Mouse (Mus musculus) bone marrow, adult 2 months (tissue): ENCODE data around the gene Ap4b1. TPM values are rescaled to one million over a fixed set of nuclear protein-coding genes. Genes with fewer than 3 reads are reported as not detected.
A peak's percentile ranks its signal among the peaks of the same experiment; 100 is the strongest.

Experiments
- H3K27ac ChIP-seq: fragments of 200-500 bp; 2 replicates; pipeline ENCODE4 v1.5.1; 2012; ENCODE audit warnings: low read depth, mild to moderate bottlenecking, control low read depth, inconsistent platforms, low read length; ENCODE audit not compliant: control insufficient read depth, poor library complexity, insufficient read depth
- H3K4me1 ChIP-seq: fragments of 200-500 bp; 2 replicates; pipeline ENCODE4 v1.6.1; 2011; ENCODE audit warnings: low read length; ENCODE audit not compliant: control insufficient read depth, insufficient read depth
- H3K4me3 ChIP-seq: fragments of 200-500 bp; replicated peaks from 2 replicates; pipeline ENCODE3; 2011; ENCODE audit warnings: mild to moderate bottlenecking, low read depth, low read length, control low read depth; ENCODE audit not compliant: control insufficient read depth
- CTCF ChIP-seq: fragments of 200-500 bp; IDR thresholded peaks from 2 replicates; pipeline ENCODE4 v1.5.1; 2011; ENCODE audit warnings: low read length, control low read depth; ENCODE audit not compliant: control insufficient read depth, insufficient read depth
- POLR2A ChIP-seq: fragments of 200-500 bp; IDR thresholded peaks from 2 replicates; pipeline ENCODE4 v1.6.1; 2011; ENCODE audit warnings: low read depth, mild to moderate bottlenecking, control low read depth, low read length, borderline replicate concordance; ENCODE audit not compliant: control insufficient read depth
- WGBS: fragments of 180-500 bp; shearing (Covaris S2); methylation state at CpG from one replicate; pipeline ENCODE4 v1.1.7; 2018; 5-methylcytosine and 5-hydroxymethylcytosine counted together
- polyA plus RNA-seq: library from polyadenylated mRNA; stranded (reverse); fragments of >200 nt; gene quantifications from 2 replicates; pipeline ENCODE4 v1.2.4, GENCODE M21; 2011; ENCODE audit warnings: low replicate concordance; ENCODE audit not compliant: missing spikeins, insufficient read depth, insufficient read length

Gene Ap4b1
- polyA plus RNA-seq, 1 experiment, result 34.2 TPM

DNA sequence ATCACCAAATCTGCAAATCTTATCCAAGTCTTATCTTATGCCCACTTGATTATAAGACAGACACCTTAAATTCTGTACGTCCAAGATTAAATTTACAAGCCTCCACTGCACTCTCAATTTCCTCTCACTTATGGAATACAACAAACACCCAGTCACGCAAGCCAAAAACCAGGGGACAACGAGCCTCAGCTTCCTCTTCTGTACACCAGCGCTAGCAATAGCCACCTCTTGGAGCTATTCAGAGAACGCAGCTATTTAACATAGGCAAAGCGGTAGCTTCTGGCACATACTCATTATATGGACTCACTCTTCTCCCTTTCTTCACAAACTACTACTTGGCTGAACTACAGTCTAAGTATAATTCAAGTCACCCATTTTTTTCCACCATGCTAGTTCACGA lies 30.1 kb upstream of the Ap4b1 start:
- Histone ChIP-seq H3K4me3 (no peak overlapping the region), H3K4me1 (peaks cover 11% of the 10 kb centered on the region), H3K27ac (no peak overlapping the region)
- 14% methylated on average over 7 of the region's 7 CpGs for WGBS
- TF ChIP-seq CTCF (no peak), POLR2A (no peak)

DNA sequence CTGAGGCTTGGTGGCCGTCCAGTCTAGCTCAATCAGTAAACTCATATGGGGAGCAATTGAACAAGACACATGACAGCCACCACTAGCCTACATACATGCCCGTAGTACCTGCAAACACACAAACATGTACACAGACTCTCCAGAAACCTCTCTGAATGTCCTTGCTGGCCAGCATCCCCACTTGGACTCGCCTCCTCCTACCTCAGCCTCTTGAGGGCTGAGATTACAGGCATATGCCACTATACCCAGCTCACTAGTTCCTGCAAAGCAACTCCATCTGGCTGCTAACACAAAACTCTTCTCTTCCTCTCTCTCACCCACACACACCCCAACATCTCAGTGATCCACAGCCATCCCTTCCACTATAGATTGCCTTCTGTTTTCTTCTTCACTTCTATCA lies 29.0 kb upstream of the Ap4b1 start:
- Histone ChIP-seq H3K4me3 (no peak overlapping the region), H3K4me1 (peaks cover 9% of the 10 kb centered on the region), H3K27ac (no peak overlapping the region)
- TF ChIP-seq POLR2A (no peak), CTCF (no peak)
- WGBS, result 79% methylated on average over 3 of the region's 3 CpGs

DNA sequence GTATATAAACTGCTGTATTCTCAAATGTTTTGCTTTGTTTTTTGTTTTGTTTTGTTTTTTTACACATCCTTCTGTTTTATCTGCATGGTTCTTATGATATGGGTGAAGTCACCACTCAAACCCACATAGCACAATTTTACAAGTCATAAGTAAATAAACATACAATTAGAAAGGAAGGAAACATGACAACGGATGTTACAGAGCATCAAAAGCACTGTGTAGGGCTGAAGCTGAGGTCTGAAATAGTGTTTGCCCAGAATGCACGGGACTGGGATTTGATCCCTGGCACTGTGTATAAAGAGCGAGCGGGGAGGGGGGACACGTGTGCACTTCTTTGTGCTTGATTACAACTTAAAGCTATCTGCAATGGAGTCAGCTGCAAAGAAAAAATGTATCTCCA lies 28.5 kb upstream of the Ap4b1 start:
- H3K27ac ChIP-seq, result no peak overlapping the region
- H3K4me3 ChIP-seq, result no peak overlapping the region
- H3K4me1 ChIP-seq, result peaks cover 9% of the 10 kb centered on the region
- WGBS, result 65% methylated on average over 5 of the region's 5 CpGs
- no peak for TF ChIP-seq POLR2A
- no peak for TF ChIP-seq CTCF

DNA sequence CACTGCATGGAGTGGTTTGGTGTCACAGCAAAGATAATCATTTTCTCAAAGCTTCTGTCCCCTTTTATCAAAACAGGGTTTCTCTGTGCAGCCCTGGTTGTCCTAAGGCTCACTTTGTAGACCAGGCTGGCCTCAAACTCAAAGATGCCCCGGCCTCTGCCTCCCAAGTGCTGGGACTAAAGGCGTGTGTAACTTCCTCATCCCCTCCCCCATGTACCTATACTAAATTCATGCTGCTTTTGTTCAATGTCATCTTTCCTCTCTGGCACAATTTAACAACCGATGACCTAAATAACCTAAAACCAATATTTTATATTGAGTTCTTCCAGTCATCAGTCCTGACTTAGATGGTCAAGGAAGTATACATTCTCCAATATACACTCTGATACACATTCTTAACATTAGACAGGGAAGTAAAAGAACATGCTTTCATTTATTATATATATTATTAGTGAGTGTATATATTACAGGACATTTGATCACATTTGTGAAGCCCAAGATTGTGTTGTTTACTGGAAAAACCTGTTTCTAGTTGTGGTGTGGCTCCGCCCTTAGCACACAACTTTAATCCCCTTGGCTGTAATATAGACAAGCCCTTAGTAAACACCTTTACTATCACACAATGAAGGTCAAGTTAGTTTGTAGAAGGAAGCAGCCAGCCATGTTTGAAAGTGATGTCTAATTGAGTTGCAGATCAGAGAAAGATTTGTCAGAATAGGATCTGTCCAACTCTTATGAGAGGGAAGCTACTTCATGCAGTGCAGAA lies 26.3 kb upstream of the Ap4b1 start:
- WGBS, result 28% methylated on average over 4 of the region's 4 CpGs
- peaks cover 10% of the 10 kb centered on the region for H3K4me1 ChIP-seq
- TF ChIP-seq CTCF (no peak), POLR2A (no peak)
- no peak overlapping the region for H3K4me3 ChIP-seq
- peak overlapping the region; percentile 19; the same call in 1 of the 2 replicates for H3K27ac ChIP-seq

DNA sequence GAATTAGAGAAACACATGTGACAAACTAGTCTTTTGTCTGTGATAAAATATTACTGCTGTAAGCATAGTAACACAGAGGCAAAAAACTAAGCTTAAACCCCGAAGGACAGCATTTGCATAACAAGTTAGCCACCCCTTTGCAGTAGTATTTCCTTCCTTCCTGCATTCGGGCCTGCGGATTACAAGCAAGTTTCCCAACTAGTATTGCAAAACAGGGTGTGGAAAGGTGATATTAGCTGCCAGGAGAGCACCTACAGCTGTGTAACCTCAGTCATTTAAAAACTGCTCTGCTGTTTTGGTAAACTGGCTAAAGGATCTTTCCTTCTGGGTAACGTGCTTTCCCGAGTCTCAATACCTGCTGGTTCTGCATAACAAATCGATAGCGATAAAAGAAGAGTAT lies 22.1 kb upstream of the Ap4b1 start:
- TF ChIP-seq CTCF, result no peak
- no peak for TF ChIP-seq POLR2A
- Histone ChIP-seq H3K27ac (no peak overlapping the region), H3K4me1 (peaks cover 1% of the 10 kb centered on the region), H3K4me3 (no peak overlapping the region)
- WGBS, result 13% methylated on average over 7 of the region's 7 CpGs

DNA sequence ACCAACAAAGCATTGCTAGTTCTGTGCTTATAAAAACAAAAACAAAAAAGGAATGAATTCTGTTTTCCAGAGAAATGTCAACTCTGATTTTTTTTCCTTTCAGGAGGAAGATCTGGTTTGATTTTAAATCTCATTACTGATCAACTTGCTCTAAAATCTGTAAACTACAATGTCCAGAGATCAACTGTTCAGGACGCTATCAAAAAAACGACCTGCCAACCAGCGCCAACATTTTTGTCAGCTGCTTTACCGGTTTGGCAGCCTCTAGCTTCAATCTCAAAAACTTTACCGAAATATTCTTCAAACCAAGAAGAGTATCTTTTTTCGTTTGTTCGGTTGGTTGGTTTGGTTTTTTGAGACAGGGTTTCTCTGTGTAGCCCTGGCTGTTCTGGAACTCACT lies 20.2 kb upstream of the Ap4b1 start:
- TF ChIP-seq CTCF, result no peak
- no peak for TF ChIP-seq POLR2A
- Histone ChIP-seq H3K4me1 (peaks cover 5% of the 10 kb centered on the region; the same call in 1 of the 2 replicates), H3K27ac (peak overlapping the region; percentile 2; the same call in 1 of the 2 replicates), H3K4me3 (peak overlapping the region; percentile 50)
- 45% methylated on average over 7 of the region's 7 CpGs for WGBS

DNA sequence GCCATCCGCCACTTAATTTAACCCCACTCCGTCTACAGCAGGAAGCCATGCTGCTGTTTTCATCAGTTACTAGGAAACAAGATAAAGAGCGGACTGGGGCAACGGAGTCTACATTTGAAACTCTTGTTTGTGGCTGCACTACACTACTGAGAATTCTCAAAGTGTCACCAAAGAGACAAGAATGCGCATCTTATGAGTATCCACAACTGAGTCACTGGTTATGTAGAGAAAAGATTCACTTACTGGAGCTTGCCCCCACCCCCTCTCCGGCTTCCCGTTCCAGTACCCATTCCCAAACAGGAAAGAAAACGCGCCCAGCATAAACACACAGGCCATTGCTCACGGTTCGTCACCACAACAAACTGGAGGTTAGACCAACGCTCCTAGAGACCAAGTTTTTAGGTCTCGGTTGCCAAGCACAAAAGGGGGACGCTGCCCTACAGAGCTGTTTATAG lies 19.4 kb upstream of the Ap4b1 start:
- Histone ChIP-seq H3K27ac (peak overlapping the region; percentile 98), H3K4me3 (peak overlapping the region; percentile 100), H3K4me1 (peaks cover 7% of the 10 kb centered on the region; the same call in 1 of the 2 replicates)
- WGBS, result under 1% methylated on average over 14 of the region's 14 CpGs
- no peak for TF ChIP-seq CTCF
- no peak for TF ChIP-seq POLR2A

DNA sequence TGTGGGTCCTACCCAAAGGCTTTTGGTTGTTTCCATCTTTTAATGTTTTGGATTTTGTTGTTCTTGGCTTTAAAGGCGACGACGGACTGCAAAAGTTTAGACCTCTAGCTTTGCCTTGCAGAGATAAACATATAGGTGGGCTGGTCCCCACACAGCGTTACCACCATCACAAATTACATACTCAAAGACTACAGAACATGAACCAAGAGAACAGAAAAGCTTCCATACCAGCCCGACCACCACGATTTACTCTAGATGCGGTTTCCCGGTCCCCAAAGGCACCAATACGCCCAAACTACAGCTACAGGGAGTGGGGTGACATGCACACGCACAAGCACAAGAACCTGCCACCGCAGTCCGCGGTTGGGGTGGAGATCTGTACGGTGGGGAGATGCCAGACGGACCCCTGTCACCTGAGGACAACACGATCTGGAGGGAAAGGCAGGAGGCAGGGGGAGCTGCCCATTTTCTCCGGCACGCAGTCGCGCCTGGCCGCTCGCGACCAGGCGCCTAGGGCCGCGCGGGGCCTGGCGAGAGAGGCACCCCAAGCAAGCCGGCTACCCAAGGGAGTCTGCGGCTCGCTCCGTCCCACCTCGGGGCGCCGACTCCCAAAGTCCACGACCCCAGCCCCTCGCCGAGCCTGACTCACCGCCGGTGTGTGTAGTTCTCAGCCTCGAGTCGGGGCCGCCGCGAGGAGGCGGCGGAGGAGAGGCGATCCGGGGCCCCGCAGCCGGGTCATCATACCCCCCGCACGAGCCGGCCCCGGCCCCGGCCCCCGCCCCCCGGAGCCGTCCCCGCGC lies 18.8 kb upstream of the Ap4b1 start:
- peak overlapping the region; percentile 98 for H3K27ac ChIP-seq
- H3K4me3 ChIP-seq, result peak overlapping the region; percentile 100
- no peak for TF ChIP-seq CTCF
- no peak; the same call in 1 of the 2 replicates for TF ChIP-seq POLR2A
- peaks cover 7% of the 10 kb centered on the region; the same call in 1 of the 2 replicates for H3K4me1 ChIP-seq
- WGBS, result under 1% methylated on average over 59 of the region's 61 CpGs
